Mouse (Mus musculus): Measurements from ENCODE around the gene Zwilch.

DNA sequence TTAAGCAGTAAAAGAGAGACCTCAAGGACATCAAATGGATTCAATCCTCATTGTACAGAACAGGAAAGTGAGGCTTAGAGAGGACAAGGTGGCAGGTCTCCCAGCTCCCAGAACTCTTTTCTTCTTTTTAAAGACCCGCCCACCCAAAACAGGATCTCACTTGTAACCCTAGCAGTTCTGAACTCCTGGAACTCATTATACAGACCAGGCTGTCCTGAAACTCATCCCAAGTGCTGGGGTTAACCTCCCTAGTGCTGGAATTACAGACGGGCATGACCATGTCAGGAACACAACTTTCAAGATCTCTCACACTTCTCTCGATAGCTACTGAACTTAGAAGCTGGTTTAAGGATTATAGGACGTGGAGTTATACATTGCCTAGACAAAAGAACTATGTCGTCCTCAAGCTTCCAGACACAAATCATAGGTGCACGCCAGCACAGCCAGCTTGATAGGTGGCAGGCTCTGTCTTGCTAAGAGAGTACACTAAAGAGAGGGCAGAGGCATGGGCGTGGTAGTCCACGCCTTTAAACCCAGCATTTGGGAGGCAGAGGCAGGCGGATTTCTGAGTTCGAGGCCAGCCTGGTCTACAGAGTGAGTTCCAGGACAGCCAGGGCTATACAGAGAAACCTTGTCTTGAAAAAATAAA lies 47.0 kb upstream of the Zwilch start:
- TF ChIP-seq EP300 (optimal IDR thresholded peaks at IDR 0.05) (no peak), CTCF (IDR thresholded peaks at IDR 0.05; ENCODE audit: low read depth) (no peak)

Data from stomach, postnatal 0 days (tissue).